Mouse (Mus musculus): ENCODE measurements around the gene Kmt5a. TPM values are rescaled to one million over a fixed set of nuclear protein-coding genes. Genes with fewer than 3 reads are reported as not detected.
A peak's percentile ranks its signal among the peaks of the same experiment; 100 is the strongest.

Gene Kmt5a
- total and polyA plus RNA-seq, 2 experiments from 2014 or later = 27.7 to 82.9 TPM

GRCm38 (mm10) chr5:124483655-124484396 lies 44.1 kb downstream of the Kmt5a start:
- H3K4me2 ChIP-seq (ENCODE audit: low read depth, low read length) = peak overlapping the region; percentile 78
- peak overlapping the region; percentile 84 for H3K9ac ChIP-seq (replicated peaks; ENCODE audit: low read depth, low read length)
- WGBS = 9% methylated on average over 15 of the region's 15 CpGs
- peaks cover 13% of the 10 kb centered on the region; the same call in 1 of the 2 replicates for H3K4me1 ChIP-seq (ENCODE audit: control insufficient read depth, insufficient read depth)
- ATAC-seq (ENCODE audit: insufficient read depth, low read depth) = no peak; the same call in none of the 2 replicates
- peak overlapping the region; percentile 100 for H3K27ac ChIP-seq (ENCODE audit: low read depth)
- no peaks in the 10 kb centered on the region for H3K27me3 ChIP-seq (ENCODE audit: control insufficient read depth, insufficient read depth, low read length)
- no peaks in the 10 kb centered on the region for H3K9me3 ChIP-seq (replicated peaks; ENCODE audit: control insufficient read depth, low read length)
- TF ChIP-seq EP300 (IDR thresholded peaks at IDR 0.05; ENCODE audit: low read depth) (no peak), CTCF (IDR thresholded peaks at IDR 0.05; ENCODE audit: low read depth) (no peak)
- peak overlapping the region; percentile 69 for H3K4me3 ChIP-seq (ENCODE audit: low read depth, low read length)
- peak; percentile 49 for DNase-seq (ENCODE audit: low spot score)
- no peaks in the 10 kb centered on the region for H3K36me3 ChIP-seq (replicated peaks; ENCODE audit: control insufficient read depth, insufficient read depth, low read length)

- 88% methylated on average over 5 of the region's 5 CpGs for WGBS
- H3K27ac ChIP-seq (ENCODE audit: low read depth) = no peak overlapping the region
- ATAC-seq (ENCODE audit: insufficient read depth, low read depth) (no peak), DNase-seq (ENCODE audit: low spot score) (no peak)
- TF ChIP-seq EP300 (IDR thresholded peaks at IDR 0.05; ENCODE audit: low read depth) (no peak), CTCF (IDR thresholded peaks at IDR 0.05; ENCODE audit: low read depth) (no peak)
- no peaks in the 10 kb centered on the region for H3K27me3 ChIP-seq (ENCODE audit: control insufficient read depth, insufficient read depth, low read length)
- H3K36me3 ChIP-seq (replicated peaks; ENCODE audit: control insufficient read depth, insufficient read depth, low read length) = peaks cover 8% of the 10 kb centered on the region; the same call in 1 of the 2 replicates
- no peak overlapping the region for H3K9ac ChIP-seq (replicated peaks; ENCODE audit: low read depth, low read length)
- H3K4me3 ChIP-seq (ENCODE audit: low read depth, low read length) = no peak overlapping the region
- no peak overlapping the region for H3K4me2 ChIP-seq (ENCODE audit: low read depth, low read length)
- H3K9me3 ChIP-seq (replicated peaks; ENCODE audit: control insufficient read depth, low read length) = no peaks in the 10 kb centered on the region
- H3K4me1 ChIP-seq (ENCODE audit: control insufficient read depth, insufficient read depth) = peaks cover 11% of the 10 kb centered on the region; the same call in 1 of the 2 replicates
These were observed 45.9 kb downstream of the Kmt5a start for GRCm38 (mm10) chr5:124485654-124486053.

- ATAC-seq (ENCODE audit: insufficient read depth, low read depth) = no peak
- 91% methylated on average over 3 of the region's 3 CpGs for WGBS
- no peak for DNase-seq (ENCODE audit: low spot score)
- no peaks in the 10 kb centered on the region for H3K27me3 ChIP-seq (ENCODE audit: control insufficient read depth, insufficient read depth, low read length)
- H3K36me3 ChIP-seq (replicated peaks; ENCODE audit: control insufficient read depth, insufficient read depth, low read length) = peaks cover 40% of the 10 kb centered on the region
- no peak overlapping the region for H3K4me3 ChIP-seq (ENCODE audit: low read depth, low read length)
- peaks cover 7% of the 10 kb centered on the region; the same call in 1 of the 2 replicates for H3K4me1 ChIP-seq (ENCODE audit: control insufficient read depth, insufficient read depth)
- no peaks in the 10 kb centered on the region for H3K9me3 ChIP-seq (replicated peaks; ENCODE audit: control insufficient read depth, low read length)
- no peak overlapping the region for H3K9ac ChIP-seq (replicated peaks; ENCODE audit: low read depth, low read length)
- no peak overlapping the region for H3K27ac ChIP-seq (ENCODE audit: low read depth)
- no peak overlapping the region for H3K4me2 ChIP-seq (ENCODE audit: low read depth, low read length)
- TF ChIP-seq EP300 (IDR thresholded peaks at IDR 0.05; ENCODE audit: low read depth) (no peak), CTCF (IDR thresholded peaks at IDR 0.05; ENCODE audit: low read depth) (no peak)
These were observed 49.2 kb downstream of the Kmt5a start for GRCm38 (mm10) chr5:124488885-124489284.

GRCm38 (mm10) chr5:124491732-124492131 lies 52.0 kb downstream of the Kmt5a start:
- H3K4me1 ChIP-seq (ENCODE audit: control insufficient read depth, insufficient read depth) = no peaks in the 10 kb centered on the region
- H3K4me3 ChIP-seq (ENCODE audit: low read depth, low read length) = no peak overlapping the region
- H3K4me2 ChIP-seq (ENCODE audit: low read depth, low read length) = no peak overlapping the region
- DNase-seq (ENCODE audit: low spot score) (no peak), ATAC-seq (ENCODE audit: insufficient read depth, low read depth) (no peak)
- no peaks in the 10 kb centered on the region for H3K9me3 ChIP-seq (replicated peaks; ENCODE audit: control insufficient read depth, low read length)
- H3K27ac ChIP-seq (ENCODE audit: low read depth) = no peak overlapping the region
- no peak overlapping the region for H3K9ac ChIP-seq (replicated peaks; ENCODE audit: low read depth, low read length)
- H3K27me3 ChIP-seq (ENCODE audit: control insufficient read depth, insufficient read depth, low read length) = no peaks in the 10 kb centered on the region
- TF ChIP-seq CTCF (IDR thresholded peaks at IDR 0.05; ENCODE audit: low read depth) (no peak), EP300 (IDR thresholded peaks at IDR 0.05; ENCODE audit: low read depth) (no peak)
- 90% methylated on average over 4 of the region's 4 CpGs for WGBS
- peaks cover 54% of the 10 kb centered on the region for H3K36me3 ChIP-seq (replicated peaks; ENCODE audit: control insufficient read depth, insufficient read depth, low read length)

- no peak overlapping the region for H3K4me3 ChIP-seq (ENCODE audit: low read depth, low read length)
- no peaks in the 10 kb centered on the region for H3K4me1 ChIP-seq (ENCODE audit: control insufficient read depth, insufficient read depth)
- DNase-seq (ENCODE audit: low spot score) = no peak
- H3K4me2 ChIP-seq (ENCODE audit: low read depth, low read length) = no peak overlapping the region
- no peaks in the 10 kb centered on the region for H3K27me3 ChIP-seq (ENCODE audit: control insufficient read depth, insufficient read depth, low read length)
- no peak overlapping the region for H3K27ac ChIP-seq (ENCODE audit: low read depth)
- no peak for TF ChIP-seq CTCF (IDR thresholded peaks at IDR 0.05; ENCODE audit: low read depth)
- no peak for TF ChIP-seq EP300 (IDR thresholded peaks at IDR 0.05; ENCODE audit: low read depth)
- WGBS = 87% methylated on average over 4 of the region's 4 CpGs
- no peak overlapping the region for H3K9ac ChIP-seq (replicated peaks; ENCODE audit: low read depth, low read length)
- H3K9me3 ChIP-seq (replicated peaks; ENCODE audit: control insufficient read depth, low read length) = no peaks in the 10 kb centered on the region
- ATAC-seq (ENCODE audit: insufficient read depth, low read depth) = no peak
- H3K36me3 ChIP-seq (replicated peaks; ENCODE audit: control insufficient read depth, insufficient read depth, low read length) = peaks cover 54% of the 10 kb centered on the region
These were observed 52.9 kb downstream of the Kmt5a start for GRCm38 (mm10) chr5:124492618-124493017.
